13 mouse cellular contexts compared by ENCODE assay signal in the genomic region with DNA sequence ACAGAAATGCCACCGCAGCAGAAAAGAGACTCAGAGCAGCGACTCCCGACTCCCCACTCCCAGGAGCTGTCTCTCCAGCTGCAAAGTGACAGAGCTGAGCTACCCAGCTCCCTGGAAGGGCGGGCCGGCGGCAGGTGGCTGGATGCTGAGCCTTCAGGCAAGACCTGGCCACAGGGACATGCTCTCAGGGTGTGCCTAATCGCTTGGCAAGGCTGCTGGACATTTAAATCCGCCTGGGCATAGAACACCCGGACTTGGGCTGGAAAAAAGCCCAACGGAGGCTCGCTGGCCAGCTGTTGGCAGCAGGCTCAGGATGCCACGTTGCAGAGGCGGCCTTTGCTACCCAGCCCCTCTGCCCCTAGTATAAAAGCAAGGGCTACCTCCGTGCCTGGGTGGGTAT.
A peak's percentile ranks its signal among the peaks of the same experiment; 100 is the strongest.
DNase-seq lines count a peak whose midpoint lies in the region; TF ChIP-seq lines count a peak whose summit lies in the region.
"Had no signal": no experiment of that assay in that cellular context is flagged by ENCODE, and none has a peak within 500 bp of the region (broad histone marks: within the 10 kb centered on the region; RNA-seq: fewer than 3 reads in every experiment).

No protein-coding gene starts in this region.

- no peak for TF ChIP-seq POLR2A in ES-Bruce4 (IDR thresholded peaks at IDR 0.05; ENCODE audit: insufficient read depth, low read length)

- no peaks in the 10 kb centered on the region for H3K36me3 ChIP-seq in ES-Bruce4 (ENCODE audit: control insufficient read depth, insufficient read depth, low read length, poor library complexity, severe bottlenecking)
- H3K36me3 ChIP-seq: liver, embryonic 13.5 days had no signal

- no peak for TF ChIP-seq EP300 in ES-Bruce4 (IDR thresholded peaks at IDR 0.05; ENCODE audit: insufficient read depth, low read depth, low read length)

- no peaks in the 10 kb centered on the region for H3K9me3 ChIP-seq in ES-Bruce4 (replicated peaks; ENCODE audit: control insufficient read depth, insufficient read depth, low read length, poor library complexity, severe bottlenecking)
- H3K9me3 ChIP-seq: liver, embryonic 13.5 days had no signal

- no peaks in the 10 kb centered on the region for H3K27me3 ChIP-seq in ES-Bruce4 (ENCODE audit: control insufficient read depth, insufficient read depth, low read length, poor library complexity, severe bottlenecking)
- H3K27me3 ChIP-seq: liver, embryonic 13.5 days had no signal

- no peak for TF ChIP-seq CTCF in ES-Bruce4 (IDR thresholded peaks at IDR 0.05; ENCODE audit: low read depth, low read length)
- no peak for TF ChIP-seq CTCF in gastrocnemius, adult 2 months (IDR thresholded peaks at IDR 0.05)

- H3K27ac ChIP-seq in ES-Bruce4 (ENCODE audit: insufficient read depth, low read length) = no peak overlapping the region
- H3K27ac ChIP-seq in gastrocnemius, adult 2 months = 0 out of 2 replicates have a peak overlapping the region, but pooled peaks have one; percentile 7
- H3K27ac ChIP-seq: heart, adult 2 months; liver, embryonic 13.5 days had no signal

- peak; percentile 25 to 37 for DNase-seq in heart, postnatal 14 days
- no peak for DNase-seq in heart, postnatal 4 days
- DNase-seq in gastrocnemius, adult 2 months = peak; percentile 77
- DNase-seq in kidney, postnatal 10 days = peak; percentile 15
- DNase-seq in right cerebral cortex, adult 2 months (ENCODE audit: low spot score in 2 of 2) = no peak
- no peak for DNase-seq in spleen, adult 18-20 months
- DNase-seq in left cerebral cortex, adult 9 months (ENCODE audit: low spot score in 2 of 2) = no peak
- DNase-seq: cerebellum, postnatal 36 days; liver, embryonic 13.5 days; lung, postnatal 14 days; thymus, adult 18-20 months had no signal

- peaks cover 8% of the 10 kb centered on the region for H3K4me1 ChIP-seq in ES-Bruce4 (ENCODE audit: control insufficient read depth, insufficient read depth, low read length)

- H3K4me3 ChIP-seq in ES-Bruce4 (ENCODE audit: low read depth, low read length) = no peak overlapping the region
- H3K4me3 ChIP-seq in gastrocnemius, adult 2 months = no peak overlapping the region
- H3K4me3 ChIP-seq: heart, adult 2 months; liver, embryonic 13.5 days had no signal

- H3K9ac ChIP-seq in ES-Bruce4 (ENCODE audit: low read depth, poor library complexity, severe bottlenecking) = 0 out of 2 replicates have a peak overlapping the region, but pooled peaks have one; percentile 37
- H3K9ac ChIP-seq: liver, embryonic 13.5 days had no signal

- intact Hi-C loops in heart, postnatal 14 days (cut with DNase I) = no loop called here
- intact Hi-C loops in gastrocnemius, adult 2 months (cut with DNase I) = no loop called here

Comparison
In these comparisons a context has a peak if more than half of its experiments do, and no peak if none do; other contexts are left out.
1. DNase-seq: peak in heart, postnatal 14 days (2 of 2), gastrocnemius, adult 2 months (single experiment) and kidney, postnatal 10 days (single experiment); none in heart, postnatal 4 days (single experiment), right cerebral cortex, adult 2 months (0 of 2), spleen, adult 18-20 months (0 of 2) and left cerebral cortex, adult 9 months (0 of 2).